Mouse (Mus musculus) C2C12 (cell line): ENCODE data around the gene Ankrd39. TPM values are rescaled to one million over a fixed set of nuclear protein-coding genes. Genes with fewer than 3 reads are reported as not detected.

Experiments
- H3K27me3 ChIP-seq: one replicate; pipeline ENCODE4 v1.6.1; 2011; ENCODE audit not compliant: control insufficient read depth, insufficient read depth, insufficient read length
- H3K36me3 ChIP-seq: one replicate; pipeline ENCODE4 v1.6.1; 2011; ENCODE audit not compliant: control insufficient read depth, insufficient read depth
- H3K4me3 ChIP-seq: one replicate; pipeline ENCODE4 v1.5.1; 2011; ENCODE audit warnings: mild to moderate bottlenecking, control low read depth; ENCODE audit not compliant: poor library complexity, insufficient read depth, severe bottlenecking
- H3K79me2 ChIP-seq: one replicate; pipeline ENCODE4 v1.6.1; 2011; ENCODE audit not compliant: control insufficient read depth, insufficient read depth
- H3K79me3 ChIP-seq: one replicate; pipeline ENCODE4 v1.6.1; 2011; ENCODE audit warnings: low read depth, control low read depth
- H3ac ChIP-seq: one replicate; pipeline ENCODE3; 2011; ENCODE audit warnings: low read depth; ENCODE audit not compliant: control insufficient read depth, insufficient read length
- CEBPB ChIP-seq: IDR thresholded peaks from one replicate; pipeline ENCODE4 v1.6.1; 2011; ENCODE audit warnings: low read depth, mild to moderate bottlenecking, control low read depth, moderate library complexity
- CTCF ChIP-seq: IDR thresholded peaks from one replicate; pipeline ENCODE4 v1.5.1; 2011; ENCODE audit not compliant: control insufficient read depth, insufficient read depth, insufficient read length
- FOSL1 ChIP-seq: IDR thresholded peaks from one replicate; pipeline ENCODE4 v1.8.0; 2011; ENCODE audit warnings: mild to moderate bottlenecking, low read length; ENCODE audit not compliant: poor library complexity, insufficient read depth, severe bottlenecking
- MAX ChIP-seq: IDR thresholded peaks from one replicate; pipeline ENCODE4 v1.6.1; 2011; ENCODE audit warnings: mild to moderate bottlenecking, control low read depth
- MYOD1 ChIP-seq: IDR thresholded peaks from one replicate; pipeline ENCODE4 v1.6.1; 2011; ENCODE audit warnings: low read depth; ENCODE audit not compliant: control insufficient read depth, insufficient read length
- MYOG ChIP-seq: IDR thresholded peaks from one replicate; pipeline ENCODE4 v1.6.1; 2011; ENCODE audit not compliant: control insufficient read depth, insufficient read length; ENCODE audit errors: extremely low read depth
- USF1 ChIP-seq: IDR thresholded peaks from one replicate; pipeline ENCODE4 v1.6.1; 2011; ENCODE audit warnings: low read depth, mild to moderate bottlenecking, control low read depth, moderate library complexity
- polyA plus RNA-seq: library from polyadenylated mRNA; unstranded; fragments of >200 nt; fragmentation: generic; extraction: Trizol; gene quantifications from one replicate; pipeline ENCODE4 v1.2.1, GENCODE M21; 2012; ENCODE audit warnings: missing spikeins

Gene Ankrd39
- polyA plus RNA-seq, 1 experiment, result 7.8 TPM

DNA sequence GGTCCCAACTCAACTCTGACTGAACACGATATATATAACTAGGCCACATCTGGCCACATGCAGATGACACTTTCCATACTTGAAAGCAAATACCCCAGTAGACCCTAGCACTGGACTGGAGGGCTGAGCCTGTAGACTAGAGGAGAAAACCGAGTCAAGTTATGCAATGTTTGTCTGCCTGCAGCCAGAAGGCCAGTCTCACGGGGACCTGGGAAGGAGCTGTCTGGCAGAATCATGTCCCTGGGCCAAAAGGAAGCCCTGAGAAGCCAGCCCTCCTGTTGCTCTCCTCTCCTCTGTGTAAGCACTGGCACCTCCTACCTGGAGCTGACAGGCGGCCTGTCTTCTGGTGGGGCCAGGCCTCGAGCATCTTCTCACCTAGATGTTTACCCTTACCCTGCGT is 28.1 kb upstream of the Ankrd39 start:
- Histone ChIP-seq H3K79me2 (no peaks in the 10 kb centered on the region), H3ac (no peak overlapping the region), H3K4me3 (no peak overlapping the region), H3K79me3 (no peaks in the 10 kb centered on the region), H3K36me3 (no peaks in the 10 kb centered on the region), H3K27me3 (no peaks in the 10 kb centered on the region)
- TF ChIP-seq USF1, result no peak
- no peak for TF ChIP-seq MAX
- TF ChIP-seq MYOD1, result no peak
- no peak for TF ChIP-seq CTCF
- no peak for TF ChIP-seq MYOG
- TF ChIP-seq CEBPB, result no peak
- TF ChIP-seq FOSL1, result no peak

GRCm38 (mm10) chr1:36574196-36574955 is 27.1 kb upstream of the Ankrd39 start:
- TF ChIP-seq CEBPB (no peak), FOSL1 (no peak), MYOG (no peak), USF1 (no peak), CTCF (no peak), MYOD1 (no peak)
- Histone ChIP-seq H3K79me3 (no peaks in the 10 kb centered on the region), H3K79me2 (no peaks in the 10 kb centered on the region), H3ac (no peak overlapping the region), H3K4me3 (no peak overlapping the region), H3K36me3 (no peaks in the 10 kb centered on the region), H3K27me3 (no peaks in the 10 kb centered on the region)

GRCm38 (mm10) chr1:36573524-36573923 is 26.3 kb upstream of the Ankrd39 start:
- Histone ChIP-seq H3K27me3 (no peaks in the 10 kb centered on the region), H3K79me3 (no peaks in the 10 kb centered on the region), H3ac (no peak overlapping the region), H3K4me3 (no peak overlapping the region), H3K79me2 (no peaks in the 10 kb centered on the region), H3K36me3 (no peaks in the 10 kb centered on the region)
- TF ChIP-seq MYOD1 (no peak), CEBPB (no peak), FOSL1 (no peak), USF1 (no peak)

- Histone ChIP-seq H3ac (no peak overlapping the region), H3K4me3 (no peak overlapping the region), H3K36me3 (no peaks in the 10 kb centered on the region), H3K79me3 (no peaks in the 10 kb centered on the region), H3K79me2 (no peaks in the 10 kb centered on the region), H3K27me3 (no peaks in the 10 kb centered on the region)
- TF ChIP-seq CTCF (no peak), FOSL1 (no peak), MYOD1 (no peak), MYOG (no peak), USF1 (no peak), MAX (no peak), CEBPB (no peak)
These were observed 25.5 kb upstream of the Ankrd39 start for GRCm38 (mm10) chr1:36572709-36573108.

DNA sequence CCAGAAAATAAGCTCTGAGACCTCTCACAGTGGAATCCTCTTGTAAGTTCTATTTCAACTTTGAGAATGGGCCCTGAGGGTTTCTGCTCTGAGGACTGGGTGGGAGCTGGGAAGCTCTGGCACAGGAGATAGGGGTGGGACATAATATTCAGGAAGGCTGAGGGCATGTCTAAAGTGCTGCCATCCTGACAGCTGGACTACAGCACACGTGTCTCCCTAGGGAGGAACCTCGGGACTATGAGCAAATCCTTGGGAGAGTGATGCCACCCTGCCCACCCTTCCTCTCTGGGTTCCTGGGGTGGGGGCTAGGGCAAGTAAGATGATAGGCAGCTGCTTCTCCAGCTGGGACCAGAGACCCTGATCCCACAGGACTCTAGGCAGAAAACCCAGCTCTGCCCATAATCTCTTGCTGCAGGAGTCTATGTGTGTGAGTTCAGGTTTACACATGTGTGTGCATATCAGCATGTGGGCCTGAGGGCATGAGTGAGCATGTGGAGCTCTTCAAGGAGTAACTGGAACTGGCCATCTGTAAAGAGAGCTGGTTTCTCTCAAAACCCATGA is 25.0 kb upstream of the Ankrd39 start:
- H3K79me3 ChIP-seq, result no peaks in the 10 kb centered on the region
- H3ac ChIP-seq, result no peak overlapping the region
- no peak overlapping the region for H3K4me3 ChIP-seq
- H3K27me3 ChIP-seq, result no peaks in the 10 kb centered on the region
- H3K79me2 ChIP-seq, result no peaks in the 10 kb centered on the region
- TF ChIP-seq CEBPB (no peak), MAX (no peak), USF1 (no peak), MYOG (no peak), MYOD1 (no peak)
- no peaks in the 10 kb centered on the region for H3K36me3 ChIP-seq
